In the genomic region with DNA sequence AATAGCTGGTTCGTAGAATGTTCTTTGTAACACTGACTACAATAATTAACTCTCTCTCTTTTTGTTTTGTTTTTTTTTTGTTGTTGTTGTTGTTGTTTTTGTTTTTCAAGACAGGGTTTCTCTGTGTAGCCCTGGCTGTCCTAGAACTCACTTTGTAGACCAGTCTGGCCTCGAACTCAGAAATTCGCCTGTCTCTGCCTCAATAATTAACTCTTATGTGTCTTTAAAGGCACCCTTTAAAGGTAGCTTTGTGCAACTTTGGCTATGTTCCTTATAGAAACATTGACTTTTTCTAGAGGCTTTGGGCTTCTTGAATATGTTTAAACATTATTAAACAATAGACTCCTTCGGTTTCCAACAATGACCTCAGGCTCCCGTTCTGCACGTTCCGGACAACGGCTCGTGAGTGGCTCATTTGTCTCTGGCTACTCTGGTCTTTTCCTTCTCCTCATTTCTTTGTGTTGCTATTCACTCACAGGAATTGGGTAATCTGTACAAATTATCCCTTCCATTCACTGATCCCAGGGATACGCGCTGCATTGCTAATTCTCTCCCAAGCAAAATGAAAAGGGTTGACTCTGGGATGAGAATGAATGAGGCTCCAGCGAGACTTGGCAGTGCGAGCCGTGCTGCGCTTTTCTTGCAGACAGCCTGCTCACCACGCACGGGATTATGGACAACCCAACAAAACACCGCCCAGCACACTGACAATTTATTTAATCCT, we compare ENCODE assay signal across 8 mouse cellular contexts.
DNase-seq lines count a peak whose midpoint lies in the region; ATAC-seq and TF ChIP-seq lines count a peak whose summit lies in the region.

No protein-coding gene starts in this region.

- H3K9ac ChIP-seq in intestine, embryonic 14.5 days (ENCODE audit: low read length): no peak overlapping the region
- no peak overlapping the region for H3K9ac ChIP-seq in intestine, postnatal 0 days (ENCODE audit: low read depth, low read length)
- peak overlapping the region; percentile 31; the same call in 1 of the 2 replicates for H3K9ac ChIP-seq in hindbrain, embryonic 15.5 days
- H3K9ac ChIP-seq in midbrain, embryonic 12.5 days (replicated peaks): peak overlapping the region; percentile 34; the same call in 1 of the 2 replicates

- H3K4me1 ChIP-seq in intestine, embryonic 14.5 days (replicated peaks; ENCODE audit: control insufficient read depth, insufficient read depth, low read length): no peaks in the 10 kb centered on the region
- no peaks in the 10 kb centered on the region for H3K4me1 ChIP-seq in intestine, postnatal 0 days (replicated peaks; ENCODE audit: control insufficient read depth, insufficient read depth, low read length)
- H3K4me1 ChIP-seq in hindbrain, embryonic 15.5 days (replicated peaks): peaks cover 13% of the 10 kb centered on the region
- H3K4me1 ChIP-seq in midbrain, embryonic 12.5 days: peaks cover 14% of the 10 kb centered on the region
- H3K4me1 ChIP-seq in lung, adult 2 months (ENCODE audit: control insufficient read depth, insufficient read depth, low read length): no peaks in the 10 kb centered on the region

- DNase-seq in intestine, embryonic 14.5 days (ENCODE audit: low spot score): peak; percentile 61
- peak; percentile 35 for DNase-seq in telencephalon, adult 2 months (ENCODE audit: low read depth, low spot score)
- no peak for DNase-seq in lung, adult 2 months
- DNase-seq in urinary bladder, postnatal 25 days (ENCODE audit: low spot score): no peak

- TF ChIP-seq POLR2A in lung, adult 2 months (IDR thresholded peaks at IDR 0.05; ENCODE audit: borderline replicate concordance, extremely low read depth, low read depth, low read length): no peak

- no peaks in the 10 kb centered on the region for H3K27me3 ChIP-seq in intestine, embryonic 14.5 days (replicated peaks; ENCODE audit: control insufficient read depth, insufficient read depth, low read length)
- no peaks in the 10 kb centered on the region for H3K27me3 ChIP-seq in intestine, postnatal 0 days (replicated peaks; ENCODE audit: control insufficient read depth, insufficient read depth, low read length)
- H3K27me3 ChIP-seq in hindbrain, embryonic 15.5 days: no peaks in the 10 kb centered on the region
- H3K27me3 ChIP-seq in midbrain, embryonic 12.5 days: no peaks in the 10 kb centered on the region

- ATAC-seq in intestine, embryonic 14.5 days (replicated peaks; ENCODE audit: low FRiP score, low TSS enrichment, low read depth): no peak
- no peak for ATAC-seq in intestine, postnatal 0 days
- ATAC-seq in hindbrain, embryonic 15.5 days (ENCODE audit: low FRiP score, low read depth): peak; percentile 95
- peak; percentile 92 for ATAC-seq in midbrain, embryonic 12.5 days (ENCODE audit: low FRiP score, low read depth)
- ATAC-seq in megakaryocyte-erythroid progenitor cell, adult 5-6 weeks (replicated peaks; ENCODE audit: low FRiP score, low TSS enrichment, poor library complexity, severe bottlenecking): no peak

- peak overlapping the region; percentile 30 for H3K4me2 ChIP-seq in intestine, embryonic 14.5 days (ENCODE audit: low read length)
- H3K4me2 ChIP-seq in intestine, postnatal 0 days (replicated peaks; ENCODE audit: low read depth): no peak overlapping the region; the same call in 1 of the 2 replicates
- H3K4me2 ChIP-seq in hindbrain, embryonic 15.5 days: peak overlapping the region; percentile 58
- H3K4me2 ChIP-seq in midbrain, embryonic 12.5 days (replicated peaks): peak overlapping the region; percentile 48

- 0 out of 2 replicates have a peak, but pooled peaks cover 2% of the 10 kb centered on the region for H3K9me3 ChIP-seq in intestine, embryonic 14.5 days (ENCODE audit: control insufficient read depth, low read length)
- no peaks in the 10 kb centered on the region for H3K9me3 ChIP-seq in intestine, postnatal 0 days (ENCODE audit: control insufficient read depth)
- no peaks in the 10 kb centered on the region for H3K9me3 ChIP-seq in hindbrain, embryonic 15.5 days
- 0 out of 2 replicates have a peak, but pooled peaks cover 7% of the 10 kb centered on the region for H3K9me3 ChIP-seq in midbrain, embryonic 12.5 days

- TF ChIP-seq CTCF in intestine, postnatal 0 days (IDR thresholded peaks at IDR 0.05; ENCODE audit: low read depth): no peak
- no peak for TF ChIP-seq CTCF in lung, adult 2 months (IDR thresholded peaks at IDR 0.05; ENCODE audit: insufficient read depth, low read length)

- no peak overlapping the region for H3K4me3 ChIP-seq in intestine, embryonic 14.5 days (ENCODE audit: low read depth, low read length)
- no peak overlapping the region for H3K4me3 ChIP-seq in intestine, postnatal 0 days (ENCODE audit: low read depth, low read length)
- H3K4me3 ChIP-seq in hindbrain, embryonic 15.5 days: peak overlapping the region; percentile 26
- peak overlapping the region; percentile 24 for H3K4me3 ChIP-seq in midbrain, embryonic 12.5 days
- no peak overlapping the region for H3K4me3 ChIP-seq in lung, adult 2 months (replicated peaks; ENCODE audit: extremely low read depth, low read depth, low read length)

- WGBS in intestine, embryonic 14.5 days: 52% methylated on average over 18 of the region's 18 CpGs
- 59% methylated on average over 18 of the region's 18 CpGs for WGBS in intestine, postnatal 0 days
- WGBS in hindbrain, embryonic 15.5 days: 20% methylated on average over 18 of the region's 18 CpGs
- 25% methylated on average over 18 of the region's 18 CpGs for WGBS in midbrain, embryonic 12.5 days
- WGBS in lung, adult 2 months: 77% methylated on average over 18 of the region's 18 CpGs

- H3K27ac ChIP-seq in intestine, embryonic 14.5 days (ENCODE audit: low read depth): no peak overlapping the region
- no peak overlapping the region for H3K27ac ChIP-seq in intestine, postnatal 0 days (ENCODE audit: low read depth, low read length)
- peak overlapping the region; percentile 73 for H3K27ac ChIP-seq in hindbrain, embryonic 15.5 days (replicated peaks)
- peak overlapping the region; percentile 73 for H3K27ac ChIP-seq in midbrain, embryonic 12.5 days (replicated peaks)

- no peaks in the 10 kb centered on the region for H3K36me3 ChIP-seq in intestine, embryonic 14.5 days (ENCODE audit: control insufficient read depth, insufficient read depth, low read length)
- H3K36me3 ChIP-seq in intestine, postnatal 0 days (ENCODE audit: control insufficient read depth, insufficient read depth): no peaks in the 10 kb centered on the region
- H3K36me3 ChIP-seq in hindbrain, embryonic 15.5 days: no peaks in the 10 kb centered on the region
- H3K36me3 ChIP-seq in midbrain, embryonic 12.5 days: no peaks in the 10 kb centered on the region

Comparison
In these comparisons a context has a peak if more than half of its experiments do, and no peak if none do; other contexts are left out.
1. ATAC-seq: peak in hindbrain, embryonic 15.5 days (single experiment) and midbrain, embryonic 12.5 days (single experiment); none in intestine, embryonic 14.5 days (single experiment), intestine, postnatal 0 days (single experiment) and megakaryocyte-erythroid progenitor cell, adult 5-6 weeks (single experiment).
2. DNase-seq: peak in intestine, embryonic 14.5 days (single experiment) and telencephalon, adult 2 months (single experiment); none in lung, adult 2 months (single experiment) and urinary bladder, postnatal 25 days (single experiment).
3. H3K27ac ChIP-seq: peak in hindbrain, embryonic 15.5 days (single experiment) and midbrain, embryonic 12.5 days (single experiment); none in intestine, embryonic 14.5 days (single experiment) and intestine, postnatal 0 days (single experiment).
4. H3K4me3 ChIP-seq: peak in hindbrain, embryonic 15.5 days (single experiment) and midbrain, embryonic 12.5 days (single experiment); none in intestine, embryonic 14.5 days (single experiment), intestine, postnatal 0 days (single experiment) and lung, adult 2 months (single experiment).
5. H3K9ac ChIP-seq: peak in hindbrain, embryonic 15.5 days (single experiment) and midbrain, embryonic 12.5 days (single experiment); none in intestine, embryonic 14.5 days (single experiment) and intestine, postnatal 0 days (single experiment).